Mouse (Mus musculus): ENCODE measurements around the gene Spc24. TPM values are rescaled to one million over a fixed set of nuclear protein-coding genes. Genes with fewer than 3 reads are reported as not detected.

Gene Spc24
- polyA plus RNA-seq, 1 experiment, result 59.0 TPM

DNA sequence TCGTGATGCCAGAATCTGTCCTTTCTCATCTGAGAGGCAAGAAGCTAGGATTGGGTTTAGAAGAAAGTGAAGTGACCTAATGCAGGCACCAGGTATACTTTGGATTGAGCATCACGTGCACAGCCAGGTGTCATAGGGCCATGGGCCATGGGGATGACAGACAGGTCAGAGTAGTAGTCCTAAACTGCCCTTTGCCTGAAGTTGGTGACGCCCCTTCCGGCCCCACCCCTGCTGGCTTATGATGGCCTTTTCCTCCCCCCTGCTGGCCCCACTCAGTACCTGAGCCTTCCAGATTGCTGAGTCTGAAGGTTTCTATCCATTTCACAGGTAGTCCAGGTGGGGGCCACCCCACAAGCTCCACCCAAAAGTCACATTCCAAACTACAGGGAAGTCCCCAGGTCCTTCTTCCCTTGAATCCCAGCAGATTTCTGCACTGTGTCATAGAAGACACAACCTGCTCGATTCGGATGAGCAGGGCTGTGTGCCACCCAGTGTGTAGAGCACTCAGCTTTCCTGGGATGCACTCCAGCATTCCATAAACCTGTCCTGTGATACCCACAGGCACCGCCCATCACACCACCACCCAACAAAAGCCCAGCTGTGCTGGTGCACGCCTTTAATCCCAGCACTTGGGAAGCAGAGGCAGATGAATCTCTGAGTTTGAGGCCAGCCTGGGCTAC, 53.4 kb downstream of the Spc24 start:
- H3K27ac ChIP-seq (ENCODE audit: control insufficient read depth, insufficient read depth, low read length), result no peak overlapping the region
- TF ChIP-seq POLR2A (IDR thresholded peaks at IDR 0.05; ENCODE audit: control insufficient read depth, extremely low read depth, insufficient read depth, low read length, poor library complexity) (no peak), CTCF (IDR thresholded peaks at IDR 0.05; ENCODE audit: borderline replicate concordance, control insufficient read depth, extremely low read depth, insufficient read depth, low read length, poor library complexity) (no peak)
- H3K4me1 ChIP-seq (replicated peaks; ENCODE audit: control insufficient read depth, insufficient read depth, low read length), result no peaks in the 10 kb centered on the region
- 94% methylated on average over 8 of the region's 8 CpGs for WGBS
- no peak overlapping the region for H3K4me3 ChIP-seq (ENCODE audit: control insufficient read depth, insufficient read depth, low read length)
- DNase-seq, result no peak
- H3K27me3 ChIP-seq (ENCODE audit: control insufficient read depth, insufficient read depth, low read length), result no peaks in the 10 kb centered on the region
- peaks cover 30% of the 10 kb centered on the region for H3K36me3 ChIP-seq (ENCODE audit: control insufficient read depth, insufficient read depth, low read length)

DNA sequence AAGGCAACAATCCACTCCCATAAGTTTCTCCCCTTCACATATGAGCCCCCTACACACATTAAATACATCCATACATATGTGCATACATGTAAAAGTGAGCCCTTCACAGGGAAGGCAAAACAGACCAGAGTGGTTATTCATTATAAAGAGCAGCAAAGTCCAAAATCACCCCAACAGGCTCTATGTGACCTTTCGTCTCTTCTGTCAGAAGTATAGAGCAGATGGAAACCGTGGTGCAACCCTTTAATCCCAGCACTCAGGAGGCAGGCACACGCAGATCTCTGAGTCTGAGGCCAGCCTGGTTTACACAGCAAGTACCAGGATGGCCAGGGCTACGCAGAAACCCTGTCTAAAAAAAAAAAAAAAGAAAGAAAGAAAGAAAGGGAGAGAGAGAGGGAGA, 54.0 kb downstream of the Spc24 start:
- H3K27ac ChIP-seq (ENCODE audit: control insufficient read depth, insufficient read depth, low read length), result no peak overlapping the region
- peaks cover 36% of the 10 kb centered on the region for H3K36me3 ChIP-seq (ENCODE audit: control insufficient read depth, insufficient read depth, low read length)
- no peaks in the 10 kb centered on the region for H3K4me1 ChIP-seq (replicated peaks; ENCODE audit: control insufficient read depth, insufficient read depth, low read length)
- no peak for DNase-seq
- H3K27me3 ChIP-seq (ENCODE audit: control insufficient read depth, insufficient read depth, low read length), result no peaks in the 10 kb centered on the region
- TF ChIP-seq POLR2A (IDR thresholded peaks at IDR 0.05; ENCODE audit: control insufficient read depth, extremely low read depth, insufficient read depth, low read length, poor library complexity), result no peak
- no peak for TF ChIP-seq CTCF (IDR thresholded peaks at IDR 0.05; ENCODE audit: borderline replicate concordance, control insufficient read depth, extremely low read depth, insufficient read depth, low read length, poor library complexity)
- 97% methylated on average over 4 of the region's 4 CpGs for WGBS
- no peak overlapping the region for H3K4me3 ChIP-seq (ENCODE audit: control insufficient read depth, insufficient read depth, low read length)

Other genes with a start within 250 kb of the Spc24 start
- gene AB124611, start 234.1 kb downstream of the Spc24 start, polyA plus RNA-seq (2012; rRNA removed), result 29.5 and 31.1 TPM in 2 replicates
- gene Carm1, start 213.4 kb downstream of the Spc24 start, polyA plus RNA-seq (2012; rRNA removed), result 98.5 and 112 TPM in 2 replicates
- gene Timm29, start 167.6 kb downstream of the Spc24 start, polyA plus RNA-seq (2012; rRNA removed), result 43.5 and 45.8 TPM in 2 replicates
- 47.1 and 50.6 TPM in 2 replicates for gene Yipf2, start 167.5 kb downstream of the Spc24 start, polyA plus RNA-seq (2012; rRNA removed)
- gene Smarca4, start 144.1 kb downstream of the Spc24 start, polyA plus RNA-seq (2012; rRNA removed), result 156 and 191 TPM in 2 replicates
- 23.9 and 30.5 TPM in 2 replicates for gene Ldlr, start 36.8 kb downstream of the Spc24 start, polyA plus RNA-seq (2012; rRNA removed)
- gene Kank2, start 38.4 kb upstream of the Spc24 start, polyA plus RNA-seq (2012; rRNA removed), result 9.1 and 12.6 TPM in 2 replicates
- gene Angptl8, start 75.2 kb upstream of the Spc24 start, polyA plus RNA-seq (2012; rRNA removed), result 4.7 and 6.5 TPM in 2 replicates
- 27.7 and 30.8 TPM in 2 replicates for gene Dock6, start 92.3 kb upstream of the Spc24 start, polyA plus RNA-seq (2012; rRNA removed)
- gene Rab3d, start 157.9 kb upstream of the Spc24 start, polyA plus RNA-seq (2012; rRNA removed), result 34.9 and 40.3 TPM in 2 replicates
- 1.3 and 1.9 TPM in 2 replicates for gene Ccdc159, start 167.2 kb upstream of the Spc24 start, polyA plus RNA-seq (2012; rRNA removed)
- gene Tmem205, start 167.3 kb upstream of the Spc24 start, polyA plus RNA-seq (2012; rRNA removed), result 40.0 and 47.7 TPM in 2 replicates
- 3.8 and 5.5 TPM in 2 replicates for gene Plppr2, start 176.7 kb upstream of the Spc24 start, polyA plus RNA-seq (2012; rRNA removed)
- gene Swsap1, start 195.5 kb upstream of the Spc24 start, polyA plus RNA-seq (2012; rRNA removed), result 6.7 and 7.6 TPM in 2 replicates
- gene Epor, start 203.2 kb upstream of the Spc24 start, polyA plus RNA-seq (2012; rRNA removed), result 3.8 and 4.9 TPM in 2 replicates
- gene Rgl3, start 229.1 kb upstream of the Spc24 start, polyA plus RNA-seq (2012; rRNA removed), result 7.8 and 9.5 TPM in 2 replicates
- 0.11 and 0.18 TPM in 2 replicates for gene Ccdc151, start 242.3 kb upstream of the Spc24 start, polyA plus RNA-seq (2012; rRNA removed)
- gene Prkcsh, start 242.5 kb upstream of the Spc24 start, polyA plus RNA-seq (2012; rRNA removed), result 109 and 119 TPM in 2 replicates